Mouse (Mus musculus) 416B (cell line): Measurements from ENCODE around the gene Col6a4.

Experiments used
- DNase-seq: peaks from one replicate; pipeline ENCODE4 v3.0.0; 2011; ENCODE audit warnings: low read depth

Col6a4 gene

DNA sequence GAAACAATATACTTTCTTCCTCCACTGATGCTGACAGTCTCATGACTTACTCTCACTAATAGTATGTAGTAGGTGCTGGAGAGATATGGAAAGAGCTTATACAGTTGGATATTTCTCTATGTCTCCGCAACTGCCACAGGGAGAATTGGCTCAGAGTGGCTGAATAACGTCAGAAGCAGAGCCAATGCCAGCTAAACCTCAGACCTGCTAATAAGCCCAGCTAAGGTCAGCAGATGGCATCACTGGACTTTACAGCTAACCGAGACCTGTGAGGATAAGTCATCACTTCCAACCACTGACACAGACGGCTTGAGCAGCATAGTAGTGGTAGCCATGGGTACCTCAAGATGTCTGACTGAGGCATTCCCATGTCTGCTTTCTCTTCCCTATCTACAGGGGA lies 22.6 kb downstream of the Col6a4 start:
- DNase-seq, result no peak

- DNase-seq, result no peak
These were observed 24.9 kb downstream of the Col6a4 start for GRCm38 (mm10) chr9:106071651-106072050.

DNA sequence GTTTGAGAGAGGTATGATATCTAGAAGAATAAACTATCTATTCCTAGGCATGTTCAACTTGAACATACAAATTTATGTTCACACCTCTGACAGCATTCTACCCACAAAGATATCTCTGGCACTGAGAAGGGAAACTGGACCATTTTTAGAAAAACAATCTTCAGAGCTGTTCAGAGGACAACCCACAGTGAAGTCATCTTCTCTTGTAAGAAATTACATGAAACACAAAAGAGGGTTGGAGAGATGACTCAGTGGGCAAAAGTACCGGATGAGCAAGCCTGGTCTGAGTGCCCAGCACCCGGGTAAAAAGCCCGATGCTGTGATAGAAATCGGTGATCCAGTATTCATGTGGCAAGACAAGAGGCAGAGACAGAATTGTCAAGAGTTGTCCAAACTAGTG lies 43.1 kb downstream of the Col6a4 start:
- no peak for DNase-seq

GRCm38 (mm10) chr9:106043921-106044503 lies 52.6 kb downstream of the Col6a4 start:
- no peak for DNase-seq

DNA sequence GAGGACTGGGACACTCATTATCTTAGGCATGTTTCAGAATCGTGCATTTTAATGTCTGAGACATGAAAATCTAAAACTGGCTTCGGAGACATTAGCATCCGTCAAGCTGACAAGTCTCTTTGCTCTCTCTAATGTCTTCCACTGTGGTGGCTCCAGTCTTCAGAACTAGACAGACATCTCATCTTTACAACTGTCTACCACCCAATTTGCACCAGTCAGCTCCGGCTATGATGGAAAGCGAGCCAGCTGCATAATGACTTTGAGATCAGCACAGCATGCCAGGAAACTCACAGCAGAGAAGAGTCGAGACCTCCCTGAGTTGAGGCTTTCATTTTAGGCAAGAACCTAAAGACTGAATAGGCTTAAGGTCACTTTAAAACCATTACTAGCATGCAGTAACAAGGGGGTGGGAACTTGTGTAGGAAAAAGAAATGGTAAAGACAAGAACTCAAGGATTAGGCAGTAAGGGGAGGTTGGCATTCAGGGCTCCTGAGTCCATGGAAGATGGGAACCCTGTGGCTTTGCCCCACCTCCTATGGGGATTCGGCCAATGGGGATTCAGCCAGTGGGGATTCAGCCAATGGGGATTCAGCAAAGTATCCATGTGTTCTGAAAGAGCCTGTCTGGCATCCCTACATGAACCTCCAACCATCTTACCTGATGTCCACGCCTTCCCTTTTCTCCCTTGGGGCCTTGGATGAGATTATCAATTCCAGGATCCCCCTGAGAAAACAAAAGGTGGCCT lies 56.5 kb downstream of the Col6a4 start:
- no peak for DNase-seq

DNA sequence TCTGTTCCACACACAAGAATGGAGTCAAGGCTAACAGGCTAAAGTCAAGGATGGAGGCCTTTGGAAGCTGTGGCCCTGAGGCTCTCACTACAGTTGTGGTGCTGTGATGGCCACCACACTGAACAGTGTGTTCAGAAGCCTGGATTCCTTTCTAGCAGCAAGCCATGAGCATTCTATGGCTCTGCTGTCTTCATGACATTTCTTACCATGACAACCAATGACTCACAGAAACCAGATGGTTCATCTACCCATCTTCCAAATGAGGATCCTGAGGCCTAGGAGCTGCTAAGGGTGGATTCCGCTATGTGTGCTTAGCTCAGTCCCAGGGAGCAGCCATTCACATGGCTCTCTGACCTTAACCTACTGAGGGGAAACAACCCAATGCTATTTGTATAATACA lies 57.3 kb downstream of the Col6a4 start:
- DNase-seq, result no peak

DNA sequence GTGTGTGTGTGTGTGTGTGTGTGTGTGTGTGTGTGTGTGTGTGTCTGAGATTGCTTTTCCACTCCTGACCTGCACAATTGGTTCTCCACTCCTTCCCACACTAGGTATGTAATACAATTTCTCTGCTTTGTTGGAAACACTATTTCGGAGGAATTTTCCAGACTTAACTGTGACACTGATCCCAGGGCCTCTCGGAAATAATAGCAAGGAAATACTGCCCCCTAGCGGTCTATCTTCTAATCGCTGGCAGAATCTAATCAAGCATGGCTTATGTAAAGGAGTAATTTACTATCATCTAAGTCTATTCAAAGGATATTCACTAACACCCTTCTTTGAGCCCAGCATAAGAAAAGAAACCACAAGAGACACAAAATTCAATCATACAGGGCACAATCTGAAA lies 57.7 kb downstream of the Col6a4 start:
- DNase-seq, result peak; percentile 61

DNA sequence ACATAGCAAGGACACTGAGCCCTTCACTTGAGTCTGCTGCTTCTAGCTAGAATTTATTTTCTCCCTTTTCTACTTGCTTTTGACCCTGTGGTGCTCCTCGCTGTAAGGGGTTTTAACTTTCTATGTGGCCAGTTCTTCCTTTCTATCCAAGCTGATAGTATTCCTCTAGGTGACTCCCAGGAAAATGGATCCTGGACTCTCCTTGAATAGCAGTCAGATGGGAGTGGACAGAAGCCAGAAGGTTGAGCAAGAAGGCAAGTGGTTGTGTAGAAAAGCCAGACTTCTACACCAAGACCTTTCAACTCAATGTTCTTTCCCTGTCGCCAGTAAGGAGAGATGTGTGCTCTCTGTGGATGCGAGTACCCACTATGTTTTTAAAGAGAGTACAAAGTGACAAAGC lies 80.9 kb downstream of the Col6a4 start:
- DNase-seq, result no peak

GRCm38 (mm10) chr9:106013139-106013538 lies 83.4 kb downstream of the Col6a4 start:
- DNase-seq, result no peak

DNA sequence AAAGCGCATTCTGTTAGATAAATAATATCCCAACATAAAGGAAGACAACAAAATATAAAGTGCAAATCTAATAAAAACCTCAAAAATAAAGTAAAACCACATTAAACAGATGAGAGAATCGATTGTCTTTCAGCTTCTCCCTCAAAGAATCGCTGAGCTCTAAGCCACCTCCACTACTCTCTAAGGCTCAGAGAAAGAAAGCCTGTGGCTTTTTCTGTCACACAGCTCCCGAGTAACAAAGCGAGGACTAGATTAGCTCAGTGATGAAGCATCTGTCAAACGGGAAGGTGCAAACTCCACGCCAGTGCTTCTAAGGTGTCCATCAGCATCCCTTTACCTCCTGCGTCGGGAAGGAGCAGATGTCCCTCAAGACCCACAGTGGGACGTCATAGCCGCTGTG lies 98.6 kb downstream of the Col6a4 start:
- no peak for DNase-seq

- DNase-seq, result no peak
These were observed 104.2 kb downstream of the Col6a4 start for GRCm38 (mm10) chr9:105992425-105992824.

DNA sequence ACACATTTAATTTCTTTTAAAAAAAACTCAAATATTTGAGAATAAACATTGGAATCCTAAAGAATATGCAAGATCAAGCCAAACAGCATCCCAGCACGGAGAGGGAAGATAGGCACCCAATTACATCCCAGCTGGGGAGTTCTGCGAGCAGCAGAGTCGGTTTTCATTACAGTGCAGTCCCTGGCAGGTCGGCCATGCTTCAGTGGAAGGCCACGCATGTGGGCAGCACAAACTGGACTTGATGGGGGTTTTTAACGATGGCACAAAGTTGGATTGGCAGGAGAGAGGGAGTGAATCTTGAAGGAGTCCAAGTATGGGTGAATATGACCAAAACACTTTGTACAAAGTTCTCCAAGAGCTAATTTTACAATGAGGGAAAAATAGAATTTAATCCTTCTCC lies 106.5 kb downstream of the Col6a4 start:
- DNase-seq, result no peak

- DNase-seq, result no peak
These were observed 107.1 kb downstream of the Col6a4 start for GRCm38 (mm10) chr9:105989468-105989867.

DNA sequence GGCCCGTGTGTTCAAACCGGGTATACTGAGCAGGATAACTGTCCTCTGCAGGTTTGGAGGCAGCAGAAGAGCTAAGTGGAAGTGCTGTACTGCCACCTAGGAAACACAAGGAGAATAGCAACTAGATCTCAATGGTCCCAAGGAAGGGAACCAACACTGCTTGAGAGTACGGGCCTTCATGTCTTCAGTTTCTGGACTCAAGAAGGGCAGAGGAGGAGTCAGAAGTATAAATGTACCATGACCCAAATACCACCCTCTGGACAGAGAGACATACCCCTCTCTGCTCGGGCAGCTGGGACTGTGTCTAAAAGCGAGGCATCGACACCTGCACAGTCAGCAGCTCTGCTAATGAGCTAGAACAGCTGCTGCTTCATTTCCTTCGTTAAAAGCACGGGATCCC lies 108.5 kb downstream of the Col6a4 start:
- DNase-seq, result peak; percentile 52

DNA sequence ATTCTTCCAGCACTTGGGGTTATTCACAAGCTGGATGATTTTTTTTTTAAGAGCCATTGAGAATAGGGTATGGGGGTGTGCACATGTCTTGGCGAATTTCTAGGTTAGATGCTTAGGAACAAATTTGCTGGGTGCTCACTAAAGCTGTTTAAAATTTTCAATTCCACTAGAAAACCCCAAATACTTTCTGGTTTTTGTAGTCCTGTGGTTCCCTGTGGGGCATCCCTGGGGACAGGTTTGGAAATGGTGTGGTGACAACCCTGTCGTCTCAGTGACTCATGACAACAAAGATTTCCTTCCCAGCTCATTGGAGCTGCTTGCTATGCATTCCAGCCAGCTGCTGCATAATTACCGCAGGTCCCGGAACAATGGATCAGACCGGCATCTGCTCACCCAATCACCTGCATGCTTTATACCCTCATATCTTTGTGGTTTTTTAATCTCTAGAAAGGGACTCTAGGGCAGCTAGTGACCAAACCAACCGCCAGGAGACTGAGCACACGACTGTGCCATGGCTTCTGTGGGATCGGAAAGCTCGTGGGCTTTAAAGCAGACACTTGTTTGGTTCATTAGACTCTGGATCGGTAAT lies 111.6 kb downstream of the Col6a4 start:
- DNase-seq, result no peak

DNA sequence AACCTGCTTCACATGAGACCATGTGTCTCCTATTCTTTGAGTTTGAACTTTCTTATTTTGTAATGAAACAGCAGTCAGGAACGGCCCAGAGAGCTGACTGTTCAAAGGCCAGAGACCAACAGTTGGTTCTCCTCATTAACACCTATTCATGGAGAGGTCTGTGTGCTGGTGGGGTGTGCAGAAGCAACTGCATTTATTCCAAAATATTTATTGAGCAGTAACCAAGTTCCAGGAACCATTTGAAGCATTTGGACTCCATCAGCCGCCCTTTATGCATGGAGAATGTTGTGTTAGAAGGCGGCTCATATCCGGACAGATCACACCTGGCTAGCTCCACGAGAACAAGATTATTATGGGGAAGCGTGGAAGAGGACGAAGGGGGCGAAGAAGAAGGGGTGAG lies 118.1 kb downstream of the Col6a4 start:
- DNase-seq, result no peak

DNA sequence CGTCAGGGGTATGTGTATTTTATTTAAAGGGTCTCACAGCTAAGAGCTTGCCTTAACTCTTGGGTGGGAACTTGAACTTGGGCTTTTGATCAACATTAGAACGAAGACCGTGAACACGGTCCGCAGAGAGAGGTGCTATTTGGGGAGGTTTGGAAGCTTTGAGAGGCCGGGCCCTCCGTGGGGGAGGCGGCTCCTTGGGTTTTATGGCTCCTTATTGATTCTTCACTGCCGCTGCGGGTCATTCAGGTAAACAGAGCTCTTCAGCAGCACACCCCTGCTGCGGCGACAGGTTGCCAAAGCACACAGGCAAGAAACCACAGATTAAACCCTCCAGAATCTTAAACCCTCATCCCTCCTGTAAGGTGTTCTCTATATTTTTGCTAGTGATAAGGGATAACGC lies 119.7 kb downstream of the Col6a4 start:
- DNase-seq, result no peak

DNA sequence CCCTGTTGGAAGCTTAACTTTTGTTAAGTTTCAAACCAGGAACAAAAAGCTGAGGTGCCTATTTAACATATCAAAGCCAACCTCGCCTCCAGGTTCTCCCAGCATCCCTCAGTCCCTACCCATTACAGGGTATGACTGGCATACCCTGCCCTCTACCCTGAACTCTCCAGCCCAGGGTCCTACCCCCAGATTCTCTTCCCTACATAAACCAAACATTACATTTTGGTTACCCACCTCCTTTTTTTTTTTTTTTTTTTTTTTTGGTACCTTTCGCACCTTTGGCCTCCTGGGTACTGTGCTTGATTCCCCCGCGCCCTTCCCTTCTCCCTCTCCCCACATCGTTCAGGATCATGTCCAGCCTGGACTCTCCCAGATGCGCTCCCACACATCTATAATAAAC lies 120.3 kb downstream of the Col6a4 start:
- no peak for DNase-seq

GRCm38 (mm10) chr9:105973736-105974135 lies 122.8 kb downstream of the Col6a4 start:
- DNase-seq, result no peak

- DNase-seq, result no peak
These were observed 124.6 kb downstream of the Col6a4 start for GRCm38 (mm10) chr9:105972031-105972430.

GRCm38 (mm10) chr9:105971351-105971894 lies 125.2 kb downstream of the Col6a4 start:
- no peak for DNase-seq

- DNase-seq, result no peak
These were observed 125.7 kb downstream of the Col6a4 start for GRCm38 (mm10) chr9:105970901-105971300.

DNA sequence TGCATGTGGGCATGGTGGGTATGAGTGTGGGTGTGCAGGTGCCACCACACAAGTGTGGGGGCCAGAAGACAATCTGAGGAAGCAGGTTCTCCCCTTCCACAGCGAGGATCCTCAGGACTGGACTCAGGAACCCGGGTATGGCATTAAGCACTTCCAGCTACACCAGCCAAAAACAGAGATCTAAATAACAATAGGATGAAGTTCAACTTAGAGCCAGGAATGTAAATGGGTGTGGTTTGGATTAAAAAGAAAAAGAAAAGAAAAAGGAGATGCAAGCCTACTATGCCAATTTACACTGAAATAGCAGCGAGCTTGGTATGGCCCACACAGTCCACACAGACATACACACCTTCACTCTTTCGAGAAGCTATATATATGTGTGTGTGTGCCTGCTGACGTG lies 128.6 kb downstream of the Col6a4 start:
- no peak for DNase-seq
